Mouse (Mus musculus) hindbrain, embryonic 14.5 days (tissue): Measurements from ENCODE around the gene Kcnd3. TPM values are rescaled to one million over a fixed set of nuclear protein-coding genes. Genes with fewer than 3 reads are reported as not detected.

Experiments used
- ATAC-seq: fragments of 200-750 bp; cut with Nextera tagmentation; 2 replicates; pipeline ENCODE4 v1.8.0; 2017; ENCODE audit warnings: moderate number of reproducible peaks, mild to moderate bottlenecking, moderate TSS enrichment, moderate library complexity; ENCODE audit not compliant: low FRiP score
- DNase-seq: peaks from one replicate; pipeline ENCODE4 v3.0.0-alpha.2; 2015; ENCODE audit warnings: low spot score
- H3K27ac ChIP-seq: fragments of 300-500 bp; sonication (generic); 2 replicates; pipeline ENCODE4 v1.5.1; 2014; ENCODE audit warnings: mild to moderate bottlenecking, moderate library complexity
- H3K27me3 ChIP-seq: fragments of 300-500 bp; sonication (generic); 2 replicates; pipeline ENCODE4 v1.6.1; 2014; ENCODE audit warnings: mild to moderate bottlenecking, low read length, mixed read lengths; ENCODE audit not compliant: control insufficient read depth, insufficient read depth
- H3K36me3 ChIP-seq: fragments of 300-500 bp; sonication (generic); replicated peaks from 2 replicates; pipeline ENCODE4 v1.6.1; 2014; ENCODE audit not compliant: control insufficient read depth, insufficient read depth
- H3K4me1 ChIP-seq: fragments of 300-500 bp; sonication (generic); replicated peaks from 2 replicates; pipeline ENCODE4 v1.6.1; 2014; ENCODE audit warnings: antibody characterized with exemption, low read length, mixed read lengths; ENCODE audit not compliant: control insufficient read depth, insufficient read depth
- H3K4me2 ChIP-seq: fragments of 300-500 bp; sonication (generic); replicated peaks from 2 replicates; pipeline ENCODE4 v1.6.1; 2014; ENCODE audit warnings: mild to moderate bottlenecking, moderate library complexity
- H3K4me3 ChIP-seq: fragments of 300-500 bp; sonication (generic); replicated peaks from 2 replicates; pipeline ENCODE4 v1.5.1; 2014; ENCODE audit warnings: mild to moderate bottlenecking, low read length
- H3K9ac ChIP-seq: fragments of 300-500 bp; sonication (generic); 2 replicates; pipeline ENCODE4 v1.6.1; 2014
- H3K9me3 ChIP-seq: fragments of 300-500 bp; sonication (generic); 2 replicates; pipeline ENCODE4 v1.6.1; 2016; ENCODE audit warnings: low read length; ENCODE audit not compliant: control insufficient read depth
- WGBS: fragments of 180-500 bp; shearing (Covaris S2); extraction: QIAGEN DNeasy Blood & Tissue Kit; methylation state at CpG from one replicate; pipeline ENCODE4 v1.1.7; 2014; 5-methylcytosine and 5-hydroxymethylcytosine counted together
- polyA plus RNA-seq: library from polyadenylated mRNA; unstranded; fragments of >200 nt; fragmentation: Nextera tagmentation; extraction: Ambion mirVana; gene quantifications from 2 replicates; pipeline ENCODE4 v1.2.1, GENCODE M21; 2014

Gene Kcnd3
- polyA plus RNA-seq, 1 experiment from 2014 or later: 11.7 TPM

DNA sequence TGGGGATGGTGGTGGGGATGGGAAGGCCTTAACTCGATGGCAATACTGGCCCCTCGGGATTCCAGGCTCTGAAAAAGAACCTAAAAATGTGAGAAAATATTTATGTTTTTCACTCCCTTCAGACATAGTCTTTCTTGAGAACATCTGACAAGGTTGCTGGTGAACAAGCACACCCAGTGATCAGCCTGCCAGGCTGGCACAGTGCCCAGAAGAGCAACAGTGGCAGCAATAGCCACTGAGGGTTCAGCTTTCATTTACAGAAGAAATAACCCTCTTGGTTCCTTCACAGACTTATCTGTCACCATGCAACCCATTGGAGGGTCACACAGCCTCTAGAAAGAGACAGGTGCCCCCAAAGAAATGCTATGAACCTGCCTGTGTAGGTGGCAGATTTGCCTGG, 39.9 kb upstream of the Kcnd3 start:
- no peak for ATAC-seq
- no peak overlapping the region for H3K4me2 ChIP-seq
- no peak overlapping the region for H3K4me3 ChIP-seq
- no peak overlapping the region for H3K9ac ChIP-seq
- peaks cover 10% of the 10 kb centered on the region for H3K4me1 ChIP-seq
- no peaks in the 10 kb centered on the region for H3K36me3 ChIP-seq
- H3K27ac ChIP-seq: no peak overlapping the region
- no peaks in the 10 kb centered on the region for H3K27me3 ChIP-seq
- 84% methylated on average over 2 of the region's 2 CpGs for WGBS
- H3K9me3 ChIP-seq: no peaks in the 10 kb centered on the region
- no peak for DNase-seq

DNA sequence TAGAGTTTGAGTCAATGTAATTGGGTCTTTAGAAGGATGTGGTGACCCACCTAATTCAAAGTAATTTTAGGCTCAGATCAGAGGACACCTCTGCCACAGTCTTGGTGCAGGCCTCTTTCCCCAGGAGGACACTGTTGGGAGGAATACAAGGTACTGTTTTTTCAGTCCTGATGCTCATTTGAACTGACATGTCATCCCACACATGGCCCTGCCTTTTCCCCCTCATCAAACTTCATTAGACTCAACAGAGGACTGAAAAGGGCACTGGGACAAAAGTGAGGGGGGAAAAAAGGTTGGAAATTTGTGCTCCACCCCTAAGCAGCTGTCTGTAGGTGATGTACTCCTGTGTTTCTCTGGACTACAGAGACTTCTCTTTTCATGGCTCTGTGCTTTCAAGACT, 39.4 kb upstream of the Kcnd3 start:
- ATAC-seq (no peak), DNase-seq (no peak)
- Histone ChIP-seq H3K4me3 (no peak overlapping the region), H3K9ac (no peak overlapping the region), H3K9me3 (no peaks in the 10 kb centered on the region), H3K4me2 (no peak overlapping the region), H3K27ac (no peak overlapping the region), H3K27me3 (no peaks in the 10 kb centered on the region), H3K4me1 (peaks cover 7% of the 10 kb centered on the region), H3K36me3 (no peaks in the 10 kb centered on the region)

DNA sequence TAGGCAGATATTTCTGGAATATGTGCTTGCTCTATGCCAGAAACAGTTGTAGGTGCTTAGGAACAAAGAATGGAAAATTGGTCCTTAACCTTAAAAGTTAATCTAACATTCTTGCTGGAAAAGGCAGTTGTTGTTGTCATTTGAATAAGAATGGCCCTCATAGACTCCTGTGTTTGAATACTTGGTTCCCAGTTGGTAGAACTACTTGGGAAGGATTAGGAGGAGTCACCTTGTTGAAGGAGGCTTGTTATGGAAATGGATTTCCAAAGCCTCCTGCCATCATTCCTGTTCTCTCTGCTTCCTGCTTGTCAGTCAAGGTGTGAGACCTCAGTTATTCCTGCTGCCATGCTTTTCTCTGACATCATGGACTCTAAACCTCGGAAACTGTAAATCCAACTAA, 33.7 kb upstream of the Kcnd3 start:
- DNase-seq (no peak), ATAC-seq (no peak)
- 98% methylated on average over 1 of the region's 1 CpGs for WGBS
- Histone ChIP-seq H3K4me3 (no peak overlapping the region), H3K9ac (no peak overlapping the region), H3K36me3 (no peaks in the 10 kb centered on the region), H3K27me3 (no peaks in the 10 kb centered on the region), H3K4me1 (no peaks in the 10 kb centered on the region), H3K9me3 (0 out of 2 replicates have a peak, but pooled peaks cover 6% of the 10 kb centered on the region), H3K27ac (no peak overlapping the region), H3K4me2 (no peak overlapping the region)

DNA sequence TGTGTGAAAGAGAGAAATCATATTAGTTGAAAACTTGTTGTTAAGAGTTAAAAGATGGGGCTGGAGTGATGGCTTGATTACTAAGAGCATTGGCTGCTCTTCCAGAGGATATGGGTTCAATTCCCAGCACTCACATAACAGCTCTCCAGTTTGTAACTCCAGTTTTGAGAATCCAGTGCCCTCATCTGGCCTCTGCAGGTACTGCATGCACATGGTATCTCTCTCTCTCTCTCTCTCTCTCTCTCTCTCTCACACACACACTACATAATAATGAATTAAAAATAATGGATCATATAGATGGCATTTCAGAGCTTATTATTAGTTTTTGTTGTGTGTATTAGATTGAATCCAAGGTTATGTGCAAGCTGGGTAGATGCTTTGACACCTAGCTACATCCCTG, 29.7 kb upstream of the Kcnd3 start:
- no peak overlapping the region for H3K4me2 ChIP-seq
- H3K27ac ChIP-seq: no peak overlapping the region
- H3K36me3 ChIP-seq: no peaks in the 10 kb centered on the region
- no peaks in the 10 kb centered on the region for H3K27me3 ChIP-seq
- H3K4me3 ChIP-seq: no peak overlapping the region
- H3K9me3 ChIP-seq: 0 out of 2 replicates have a peak, but pooled peaks cover 6% of the 10 kb centered on the region
- no peak overlapping the region for H3K9ac ChIP-seq
- no peak for DNase-seq
- no peak for ATAC-seq
- no peaks in the 10 kb centered on the region for H3K4me1 ChIP-seq

DNA sequence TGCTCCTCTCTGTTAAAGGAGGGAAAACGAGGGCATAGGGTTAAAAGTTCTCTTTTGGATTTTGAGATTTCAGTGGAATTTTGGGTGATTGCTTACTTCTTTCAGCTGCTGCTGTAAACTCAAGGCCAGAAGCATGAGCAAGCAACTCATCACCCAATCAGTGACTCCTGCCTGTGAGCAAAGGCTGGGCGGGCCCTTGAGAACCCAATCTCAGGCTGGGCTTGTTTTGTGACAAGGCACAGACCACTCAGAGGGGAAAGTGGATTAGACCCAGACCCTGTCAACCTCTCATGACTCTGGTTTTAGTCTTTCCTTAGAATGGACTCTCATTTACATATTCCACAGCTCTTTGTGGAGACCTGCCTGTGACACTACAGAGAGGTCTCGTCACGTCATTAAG, 28.7 kb upstream of the Kcnd3 start:
- Histone ChIP-seq H3K4me1 (no peaks in the 10 kb centered on the region), H3K27ac (no peak overlapping the region), H3K4me3 (no peak overlapping the region), H3K9ac (no peak overlapping the region), H3K9me3 (0 out of 2 replicates have a peak, but pooled peaks cover 6% of the 10 kb centered on the region), H3K27me3 (no peaks in the 10 kb centered on the region), H3K36me3 (no peaks in the 10 kb centered on the region), H3K4me2 (no peak overlapping the region)
- no peak for DNase-seq
- no peak for ATAC-seq
- 74% methylated on average over 4 of the region's 4 CpGs for WGBS

DNA sequence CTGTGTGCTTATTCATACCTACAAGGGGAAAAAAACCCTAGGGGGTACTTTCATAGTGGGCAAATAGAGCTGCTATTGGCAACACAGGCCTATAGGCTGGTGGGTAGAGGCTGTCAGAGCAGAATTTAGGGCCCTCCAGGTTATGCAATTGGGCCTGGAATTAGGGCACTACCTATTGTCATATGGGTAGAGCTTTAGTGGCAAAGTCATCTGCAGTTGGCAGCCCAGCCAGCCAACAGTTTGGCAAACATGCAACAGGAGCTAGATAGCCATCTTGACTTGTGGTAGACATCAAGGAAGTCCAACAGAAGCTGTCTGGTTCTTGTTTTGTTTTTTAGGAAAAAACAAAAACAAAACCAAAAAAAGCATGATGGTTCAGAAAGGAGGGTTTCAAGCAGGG, 23.5 kb upstream of the Kcnd3 start:
- H3K4me3 ChIP-seq: no peak overlapping the region
- H3K9ac ChIP-seq: no peak overlapping the region
- H3K27ac ChIP-seq: no peak overlapping the region
- no peaks in the 10 kb centered on the region for H3K9me3 ChIP-seq
- no peak overlapping the region for H3K4me2 ChIP-seq
- DNase-seq: no peak
- H3K4me1 ChIP-seq: no peaks in the 10 kb centered on the region
- ATAC-seq: no peak
- no peaks in the 10 kb centered on the region for H3K27me3 ChIP-seq
- H3K36me3 ChIP-seq: no peaks in the 10 kb centered on the region

DNA sequence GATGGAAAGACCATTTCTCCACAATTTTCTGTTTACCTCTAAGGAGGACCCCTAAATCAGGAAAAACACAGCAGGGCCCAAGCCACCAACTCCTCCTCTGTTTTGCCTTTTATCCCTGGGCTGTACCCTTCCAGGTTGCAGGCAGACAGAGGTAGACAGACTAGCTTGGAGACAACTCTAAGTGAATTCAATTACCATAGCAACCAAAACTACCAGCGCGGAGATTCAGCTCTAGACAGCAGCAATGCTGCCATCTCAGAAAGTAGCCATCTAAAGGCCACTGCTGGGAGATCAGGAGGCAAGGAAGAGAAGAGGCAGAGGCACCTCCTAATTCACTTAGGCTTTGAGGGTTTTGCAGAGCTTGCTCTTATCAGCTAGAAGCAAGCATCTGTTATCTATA, 15.7 kb upstream of the Kcnd3 start:
- Histone ChIP-seq H3K27me3 (no peaks in the 10 kb centered on the region), H3K9me3 (no peaks in the 10 kb centered on the region), H3K9ac (no peak overlapping the region), H3K4me2 (no peak overlapping the region), H3K4me1 (peaks cover 10% of the 10 kb centered on the region; the same call in 1 of the 2 replicates), H3K4me3 (no peak overlapping the region), H3K27ac (no peak overlapping the region), H3K36me3 (no peaks in the 10 kb centered on the region)
- ATAC-seq (peak; percentile 53; the same call in 1 of the 2 replicates), DNase-seq (no peak)
- 40% methylated on average over 2 of the region's 2 CpGs for WGBS

DNA sequence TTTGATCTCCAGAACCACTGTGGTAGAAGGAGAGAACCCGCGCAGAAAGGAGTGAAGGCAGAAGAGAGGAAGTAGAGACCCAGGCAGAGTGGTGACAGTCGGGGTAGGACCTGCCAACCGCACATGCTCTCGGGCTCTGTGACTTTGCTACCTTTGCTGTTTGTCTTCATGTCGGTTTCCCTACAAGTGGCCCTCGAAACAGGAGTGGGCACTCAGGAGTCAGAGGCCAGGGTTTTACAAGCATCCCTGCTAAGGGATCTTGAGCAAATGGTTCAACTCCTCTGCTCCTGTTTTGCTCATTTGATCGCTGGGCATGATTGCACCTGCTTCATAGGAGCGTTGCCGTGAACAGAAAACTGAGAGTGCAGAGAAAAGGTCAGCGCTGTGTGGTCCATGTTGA, 15.2 kb upstream of the Kcnd3 start:
- no peak for ATAC-seq
- Histone ChIP-seq H3K27ac (no peak overlapping the region), H3K27me3 (no peaks in the 10 kb centered on the region), H3K4me3 (no peak overlapping the region), H3K4me1 (peaks cover 10% of the 10 kb centered on the region; the same call in 1 of the 2 replicates), H3K36me3 (no peaks in the 10 kb centered on the region), H3K9me3 (no peaks in the 10 kb centered on the region), H3K9ac (no peak overlapping the region), H3K4me2 (no peak overlapping the region)
- no peak for DNase-seq
- 94% methylated on average over 11 of the region's 11 CpGs for WGBS

DNA sequence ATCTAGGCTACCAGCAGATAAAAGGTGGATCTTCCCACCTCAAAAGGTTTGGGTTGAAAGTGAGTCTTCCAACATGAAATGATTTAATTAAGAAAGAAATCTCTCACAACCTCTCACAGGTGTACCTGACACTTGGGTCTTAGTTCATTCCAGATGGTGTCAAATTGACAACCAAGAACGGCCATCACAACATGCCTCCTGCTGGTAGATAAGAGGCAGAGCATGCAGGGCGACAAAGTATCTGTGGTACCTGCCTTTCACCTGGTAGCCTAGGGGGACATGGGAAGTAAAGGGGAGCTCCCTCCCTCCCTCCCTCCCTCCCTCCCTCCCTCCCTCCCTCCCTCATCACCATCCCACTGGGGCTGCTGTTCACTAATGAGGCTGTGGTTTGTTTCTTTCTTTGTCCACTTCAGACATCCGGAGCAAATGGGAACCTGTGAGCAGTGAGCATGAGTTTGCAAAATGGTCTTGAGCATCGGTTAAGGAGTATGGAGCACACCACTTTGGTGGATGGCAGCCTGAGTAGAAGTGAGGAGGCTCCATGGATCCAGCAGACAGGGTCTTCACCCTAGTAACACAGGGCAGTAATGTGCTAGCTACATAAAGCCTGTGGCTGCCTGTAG, 11.1 kb upstream of the Kcnd3 start:
- Histone ChIP-seq H3K9me3 (no peaks in the 10 kb centered on the region), H3K27ac (no peak overlapping the region), H3K36me3 (no peaks in the 10 kb centered on the region), H3K27me3 (no peaks in the 10 kb centered on the region), H3K4me3 (no peak overlapping the region), H3K4me2 (no peak overlapping the region), H3K4me1 (peaks cover 10% of the 10 kb centered on the region; the same call in 1 of the 2 replicates), H3K9ac (no peak overlapping the region)
- DNase-seq: no peak
- ATAC-seq: no peak
- WGBS: 74% methylated on average over 4 of the region's 4 CpGs
